Mouse (Mus musculus) megakaryocyte, adult 5-6 weeks (primary cell): ENCODE results near the gene Tmem14a. TPM values are rescaled to one million over a fixed set of nuclear protein-coding genes. Genes with fewer than 3 reads are reported as not detected.
"Not testable (repeated sequence)": the region's sequence is repeated elsewhere in the genome, so short reads cannot be mapped to it uniquely, and the experiment has no call there.

ENCODE experiments used
- ATAC-seq: 2 replicates; pipeline ENCODE4 v1.8.0; 2016; ENCODE audit warnings: mild to moderate bottlenecking, inconsistent platforms; ENCODE audit not compliant: poor library complexity, severe bottlenecking
- total RNA-seq, 2 experiments: library from RNA; stranded (forward) in 1 of 2; stranded (reverse) in 1 of 2; fragments of 153-499, 151-499 nt in 1 of 2; fragments of 221-1000, 200-1000 nt in 1 of 2; gene quantifications; 2 replicates each; pipeline versions ENCODE4 v1.2.3 to v1.2.4; 2015 to 2017

The Tmem14a gene
- total RNA-seq (2015) (0.73 and 1.2 TPM in 2 replicates), total RNA-seq (2017) (0.73 and 0.95 TPM in 2 replicates)

GRCm38 (mm10) chr1:21218489-21218919, at the start of gene Tmem14a:
TSS of gene Tmem14a (plus strand) at chr1:21218575.
- peak; percentile 95 for ATAC-seq

GRCm38 (mm10) chr1:21185196-21185595, 33.2 kb upstream of the Tmem14a start:
- ATAC-seq = no peak

GRCm38 (mm10) chr1:21206241-21206640, 12.1 kb upstream of the Tmem14a start:
- ATAC-seq = no peak

GRCm38 (mm10) chr1:21213537-21213936, 4.8 kb upstream of the Tmem14a start:
- ATAC-seq = peak; percentile 65

- ATAC-seq = not testable (repeated sequence)
Observed at GRCm38 (mm10) chr1:21213991-21214692, 4.2 kb upstream of the Tmem14a start.

GRCm38 (mm10) chr1:21227756-21228395, 9.5 kb downstream of the Tmem14a start:
- peak; percentile 35; the same call in 1 of the 2 replicates for ATAC-seq

- ATAC-seq = not testable (repeated sequence)
Observed at GRCm38 (mm10) chr1:21228740-21229722, 10.7 kb downstream of the Tmem14a start.

GRCm38 (mm10) chr1:21230376-21230775, 12.0 kb downstream of the Tmem14a start:
- no peak for ATAC-seq

- ATAC-seq = no peak
Observed at GRCm38 (mm10) chr1:21231744-21232464, 13.5 kb downstream of the Tmem14a start.

GRCm38 (mm10) chr1:21232516-21232915, 14.1 kb downstream of the Tmem14a start:
- no peak for ATAC-seq

GRCm38 (mm10) chr1:21235359-21235758, 17.0 kb downstream of the Tmem14a start:
- no peak for ATAC-seq

- peak; percentile 76 for ATAC-seq
Observed at GRCm38 (mm10) chr1:21239911-21240898, 21.8 kb downstream of the Tmem14a start, which contains the start of gene Gsta3. TSS of gene Gsta3 (plus strand) at chr1:21240589.

GRCm38 (mm10) chr1:21241096-21241495, 22.7 kb downstream of the Tmem14a start:
- ATAC-seq = no peak

- no peak for ATAC-seq
Observed at GRCm38 (mm10) chr1:21244290-21244960, 26.1 kb downstream of the Tmem14a start.

GRCm38 (mm10) chr1:21246136-21246535, 27.8 kb downstream of the Tmem14a start:
- ATAC-seq = no peak

GRCm38 (mm10) chr1:21247896-21248295, 29.5 kb downstream of the Tmem14a start:
- ATAC-seq = no peak

- ATAC-seq = no peak
Observed at GRCm38 (mm10) chr1:21248560-21249390, 30.4 kb downstream of the Tmem14a start.

GRCm38 (mm10) chr1:21251661-21252060, 33.3 kb downstream of the Tmem14a start:
- ATAC-seq = no peak
